Mouse (Mus musculus): ENCODE measurements around the gene Sptssb. TPM values are rescaled to one million over a fixed set of nuclear protein-coding genes. Genes with fewer than 3 reads are reported as not detected.

Sptssb gene
- polyA plus RNA-seq, 2 experiments: 0.31 to 0.51 TPM

- TF ChIP-seq EP300 (IDR thresholded peaks at IDR 0.05; ENCODE audit: low read depth): no peak
- no peak for TF ChIP-seq CTCF (IDR thresholded peaks at IDR 0.05; ENCODE audit: low read depth)
- Histone ChIP-seq H3K27ac (no peak overlapping the region), H3K27me3 (ENCODE audit: control insufficient read depth, insufficient read depth, low read length) (no peaks in the 10 kb centered on the region), H3K36me3 (replicated peaks; ENCODE audit: control insufficient read depth, insufficient read depth, low read depth) (no peaks in the 10 kb centered on the region), H3K4me2 (ENCODE audit: low read depth) (no peak overlapping the region), H3K9ac (replicated peaks) (no peak overlapping the region), H3K4me3 (ENCODE audit: insufficient read depth in 1 of 2, low read depth in 2 of 2, low read length in 2 of 2) (no peak overlapping the region), H3K4me1 (replicated peaks; ENCODE audit: control insufficient read depth in 2 of 2, insufficient read depth in 2 of 2, low read length in 1 of 2) (no peaks in the 10 kb centered on the region), H3K9me3 (ENCODE audit: control insufficient read depth, low read length) (no peaks in the 10 kb centered on the region)
- WGBS (ENCODE audit: insufficient replicate concordance): 67% methylated on average over 8 of the region's 8 CpGs
- DNase-seq (ENCODE audit: low read depth in 3 of 3, low spot score in 3 of 3) (no peak), ATAC-seq (ENCODE audit: insufficient read depth) (no peak)
These were observed 30.2 kb downstream of the Sptssb start for GRCm38 (mm10) chr3:69829532-69829931.

DNA sequence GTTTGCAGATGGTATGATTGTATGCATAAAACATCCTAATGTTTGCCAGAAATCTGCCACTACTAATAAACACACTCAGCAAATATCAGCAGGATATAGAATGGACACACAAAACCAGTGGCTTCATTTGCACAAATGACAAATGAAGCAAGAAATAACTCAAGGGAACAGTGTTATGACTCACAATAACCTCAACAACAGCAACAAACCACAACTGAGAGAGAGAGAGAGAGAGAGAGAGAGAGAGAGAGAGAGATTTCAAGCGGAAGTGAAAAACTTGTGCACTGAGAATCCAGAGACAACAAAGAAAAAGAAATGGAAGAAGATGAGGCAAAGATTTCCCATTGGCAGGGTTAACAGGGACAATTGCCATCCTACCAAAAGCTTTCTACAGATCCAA lies 35.2 kb downstream of the Sptssb start:
- 69% methylated on average over 1 of the region's 1 CpGs for WGBS (ENCODE audit: insufficient replicate concordance)
- Histone ChIP-seq H3K4me2 (ENCODE audit: low read depth) (no peak overlapping the region), H3K27me3 (ENCODE audit: control insufficient read depth, insufficient read depth, low read length) (no peaks in the 10 kb centered on the region), H3K27ac (no peak overlapping the region), H3K9me3 (ENCODE audit: control insufficient read depth, low read length) (no peaks in the 10 kb centered on the region), H3K36me3 (replicated peaks; ENCODE audit: control insufficient read depth, insufficient read depth, low read depth) (no peaks in the 10 kb centered on the region), H3K4me3 (ENCODE audit: insufficient read depth in 1 of 2, low read depth in 2 of 2, low read length in 2 of 2) (no peak overlapping the region), H3K4me1 (replicated peaks; ENCODE audit: control insufficient read depth in 2 of 2, insufficient read depth in 2 of 2, low read length in 1 of 2) (no peaks in the 10 kb centered on the region), H3K9ac (replicated peaks) (no peak overlapping the region)
- ATAC-seq (ENCODE audit: insufficient read depth) (no peak), DNase-seq (ENCODE audit: low read depth in 3 of 3, low spot score in 3 of 3) (no peak)
- no peak for TF ChIP-seq EP300 (IDR thresholded peaks at IDR 0.05; ENCODE audit: low read depth)
- no peak for TF ChIP-seq CTCF (IDR thresholded peaks at IDR 0.05; ENCODE audit: low read depth)

DNA sequence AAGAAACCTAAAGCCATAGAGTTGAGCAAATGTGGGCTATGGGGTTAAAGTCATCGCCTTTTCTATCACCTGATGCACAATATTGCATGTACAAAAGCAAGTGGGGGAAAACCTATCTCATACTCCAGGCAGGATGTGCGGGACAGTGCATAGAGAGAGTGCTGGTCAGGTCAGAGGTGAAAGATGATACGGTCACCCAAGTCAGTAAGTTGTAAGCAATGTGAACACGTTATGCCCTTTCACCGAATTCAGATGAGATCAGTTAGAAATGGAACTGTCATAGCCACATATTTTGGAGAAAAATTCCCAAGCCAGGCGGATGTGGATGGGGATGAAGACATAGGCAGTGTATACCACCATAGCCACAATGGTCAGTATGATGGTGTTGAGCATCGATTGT lies 39.1 kb downstream of the Sptssb start:
- DNase-seq (ENCODE audit: low read depth in 3 of 3, low spot score in 3 of 3) (no peak), ATAC-seq (ENCODE audit: insufficient read depth) (no peak)
- WGBS (ENCODE audit: insufficient replicate concordance): 59% methylated on average over 7 of the region's 7 CpGs
- no peak overlapping the region for H3K4me2 ChIP-seq (ENCODE audit: low read depth)
- H3K4me1 ChIP-seq (replicated peaks; ENCODE audit: control insufficient read depth in 2 of 2, insufficient read depth in 2 of 2, low read length in 1 of 2): no peaks in the 10 kb centered on the region
- H3K4me3 ChIP-seq (ENCODE audit: insufficient read depth in 1 of 2, low read depth in 2 of 2, low read length in 2 of 2): no peak overlapping the region
- H3K9me3 ChIP-seq (ENCODE audit: control insufficient read depth, low read length): no peaks in the 10 kb centered on the region
- no peaks in the 10 kb centered on the region for H3K27me3 ChIP-seq (ENCODE audit: control insufficient read depth, insufficient read depth, low read length)
- TF ChIP-seq CTCF (IDR thresholded peaks at IDR 0.05; ENCODE audit: low read depth) (no peak), EP300 (IDR thresholded peaks at IDR 0.05; ENCODE audit: low read depth) (no peak)
- no peak overlapping the region for H3K9ac ChIP-seq (replicated peaks)
- no peaks in the 10 kb centered on the region for H3K36me3 ChIP-seq (replicated peaks; ENCODE audit: control insufficient read depth, insufficient read depth, low read depth)
- H3K27ac ChIP-seq: no peak overlapping the region

GRCm38 (mm10) chr3:69819851-69820200 lies 39.9 kb downstream of the Sptssb start:
- Histone ChIP-seq H3K27me3 (ENCODE audit: control insufficient read depth, insufficient read depth, low read length) (no peaks in the 10 kb centered on the region), H3K36me3 (replicated peaks; ENCODE audit: control insufficient read depth, insufficient read depth, low read depth) (no peaks in the 10 kb centered on the region), H3K27ac (no peak overlapping the region), H3K9me3 (ENCODE audit: control insufficient read depth, low read length) (no peaks in the 10 kb centered on the region), H3K4me3 (ENCODE audit: insufficient read depth in 1 of 2, low read depth in 2 of 2, low read length in 2 of 2) (no peak overlapping the region), H3K4me1 (replicated peaks; ENCODE audit: control insufficient read depth in 2 of 2, insufficient read depth in 2 of 2, low read length in 1 of 2) (no peaks in the 10 kb centered on the region), H3K9ac (replicated peaks) (no peak overlapping the region), H3K4me2 (ENCODE audit: low read depth) (no peak overlapping the region)
- 60% methylated on average over 3 of the region's 3 CpGs for WGBS (ENCODE audit: insufficient replicate concordance)
- no peak for TF ChIP-seq EP300 (IDR thresholded peaks at IDR 0.05; ENCODE audit: low read depth)
- TF ChIP-seq CTCF (IDR thresholded peaks at IDR 0.05; ENCODE audit: low read depth): no peak
- no peak for DNase-seq (ENCODE audit: low read depth in 3 of 3, low spot score in 3 of 3)
- no peak for ATAC-seq (ENCODE audit: insufficient read depth)

DNA sequence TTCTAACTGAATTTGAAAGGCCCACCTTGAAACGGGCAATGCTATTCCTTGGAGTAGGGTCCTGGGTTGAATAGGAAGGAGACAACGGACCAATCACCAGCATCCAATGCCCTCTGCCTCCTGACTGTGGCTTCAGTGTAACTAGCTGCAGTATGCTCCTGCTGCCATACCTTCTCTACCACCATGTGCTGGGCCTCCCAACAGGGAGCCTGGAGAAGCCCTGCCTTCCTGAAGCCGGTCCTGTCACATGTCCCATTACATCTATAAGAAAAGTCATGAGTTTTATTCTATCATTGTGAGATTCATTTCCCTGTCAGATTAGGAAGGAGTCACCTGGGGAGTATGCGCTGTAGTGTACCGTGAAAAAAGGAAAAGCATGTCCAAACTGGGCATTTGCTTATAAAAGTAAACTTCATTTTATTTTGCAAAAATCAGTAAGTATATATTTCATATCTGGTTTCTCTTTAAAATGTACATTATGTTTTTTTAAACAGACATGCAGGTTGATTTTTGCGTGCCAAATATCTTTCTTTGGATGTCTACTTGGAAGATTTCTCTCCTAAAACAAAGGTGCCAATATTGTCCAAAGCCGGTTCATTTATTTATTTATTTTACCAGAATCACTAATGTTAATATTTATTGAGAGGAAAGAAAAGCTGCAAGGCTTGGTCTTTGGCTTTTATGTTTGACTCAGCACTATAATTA lies 40.4 kb downstream of the Sptssb start:
- Histone ChIP-seq H3K9ac (replicated peaks) (no peak overlapping the region), H3K4me2 (ENCODE audit: low read depth) (no peak overlapping the region), H3K36me3 (replicated peaks; ENCODE audit: control insufficient read depth, insufficient read depth, low read depth) (no peaks in the 10 kb centered on the region), H3K4me3 (ENCODE audit: insufficient read depth in 1 of 2, low read depth in 2 of 2, low read length in 2 of 2) (no peak overlapping the region), H3K27ac (no peak overlapping the region), H3K27me3 (ENCODE audit: control insufficient read depth, insufficient read depth, low read length) (no peaks in the 10 kb centered on the region), H3K4me1 (replicated peaks; ENCODE audit: control insufficient read depth in 2 of 2, insufficient read depth in 2 of 2, low read length in 1 of 2) (no peaks in the 10 kb centered on the region), H3K9me3 (ENCODE audit: control insufficient read depth, low read length) (no peaks in the 10 kb centered on the region)
- TF ChIP-seq CTCF (IDR thresholded peaks at IDR 0.05; ENCODE audit: low read depth) (no peak), EP300 (IDR thresholded peaks at IDR 0.05; ENCODE audit: low read depth) (no peak)
- DNase-seq (ENCODE audit: low read depth in 3 of 3, low spot score in 3 of 3): no peak
- no peak for ATAC-seq (ENCODE audit: insufficient read depth)
- 69% methylated on average over 7 of the region's 7 CpGs for WGBS (ENCODE audit: insufficient replicate concordance)

Data from liver, embryonic 14.5 days (tissue).